Mouse (Mus musculus) ES-E14 (cell line): Measurements from ENCODE around the gene Fam222a. TPM values are rescaled to one million over a fixed set of nuclear protein-coding genes. Genes with fewer than 3 reads are reported as not detected.
A peak's percentile ranks its signal among the peaks of the same experiment; 100 is the strongest.

ENCODE experiments used
- DNase-seq: peaks from one replicate; pipeline ENCODE4 v3.0.0-alpha.2; 2013; ENCODE audit warnings: low read depth, low spot score
- H3K27ac ChIP-seq: 2 replicates; pipeline ENCODE4 v1.5.1; 2012; ENCODE audit warnings: low read depth, mild to moderate bottlenecking, low read length, moderate library complexity, mixed read lengths; ENCODE audit not compliant: poor library complexity, insufficient read depth, severe bottlenecking
- H3K36me3 ChIP-seq: 2 replicates; pipeline ENCODE4 v1.6.1; 2012; ENCODE audit warnings: mild to moderate bottlenecking, low read length, moderate library complexity, mixed read lengths; ENCODE audit not compliant: control insufficient read depth, poor library complexity, insufficient read depth, severe bottlenecking
- H3K4me1 ChIP-seq, 2 experiments: fragments of 150-350 bp in 1 of 2; sonication (generic) in 1 of 2; 2 replicates each; pipeline ENCODE4 v1.6.1; 2012; ENCODE audit warnings: low read length in 2 of 2, mild to moderate bottlenecking in 1 of 2, mixed read lengths in 1 of 2; ENCODE audit not compliant: control insufficient read depth in 2 of 2, insufficient read depth in 2 of 2, poor library complexity in 1 of 2
- H3K4me3 ChIP-seq, 2 experiments: fragments of 150-350 bp in 1 of 2; sonication (generic) in 1 of 2; 2 replicates each; pipeline ENCODE4 v1.5.1; 2012; ENCODE audit warnings: low read length in 2 of 2, low read depth in 1 of 2, mild to moderate bottlenecking in 1 of 2, mixed read lengths in 1 of 2; ENCODE audit not compliant: insufficient read depth in 1 of 2, poor library complexity in 1 of 2, severe bottlenecking in 1 of 2
- H3K9ac ChIP-seq: 2 replicates; pipeline ENCODE4 v1.6.1; 2012; ENCODE audit warnings: low read depth, mild to moderate bottlenecking, low read length, mixed read lengths; ENCODE audit not compliant: poor library complexity, insufficient read depth, severe bottlenecking
- H3K9me3 ChIP-seq: fragments of 150-350 bp; sonication (generic); 2 replicates; pipeline ENCODE4 v1.6.1; 2012; ENCODE audit warnings: low read depth, mild to moderate bottlenecking, low read length; ENCODE audit not compliant: control insufficient read depth, insufficient read depth
- CHD2 ChIP-seq: IDR thresholded peaks from 2 replicates; pipeline ENCODE4 v1.6.1; 2014; ENCODE audit warnings: mild to moderate bottlenecking, low read depth, low read length, inconsistent platforms
- HCFC1 ChIP-seq: IDR thresholded peaks from 2 replicates; pipeline ENCODE4 v1.6.1; 2012; ENCODE audit warnings: low read length, inconsistent platforms, borderline replicate concordance; ENCODE audit not compliant: insufficient read depth
- MAFK ChIP-seq: IDR thresholded peaks from 2 replicates; pipeline ENCODE4 v1.6.1; 2014; ENCODE audit warnings: mild to moderate bottlenecking, low read depth, low read length, inconsistent platforms; ENCODE audit not compliant: insufficient read depth
- ZC3H11A ChIP-seq: IDR thresholded peaks from 2 replicates; pipeline ENCODE4 v1.6.1; 2012; ENCODE audit warnings: low read depth, mild to moderate bottlenecking, inconsistent platforms, low read length, borderline replicate concordance
- ZNF384 ChIP-seq: IDR thresholded peaks from 2 replicates; pipeline ENCODE4 v1.6.1; 2012; ENCODE audit warnings: low read depth, low read length, inconsistent platforms
- in situ Hi-C, 2 experiments: fragments of 600-800 bp; cut with MboI; formaldehyde crosslinking; loops; one replicate each; pipeline ENCODE4 v1.15.1; 2025; ENCODE audit warnings: low sequenced_read_pairs in 2 of 2, inconsistent platforms in 1 of 2; ENCODE audit not compliant: unreplicated experiment in 2 of 2
- total RNA-seq: library from RNA; depleted of rRNA; stranded (reverse); fragments of 300-350 nt; gene quantifications from 2 replicates; pipeline ENCODE4 v1.2.3, GENCODE M21; 2012

Gene Fam222a
- total RNA-seq, 1 experiment, result 1.2 TPM

DNA sequence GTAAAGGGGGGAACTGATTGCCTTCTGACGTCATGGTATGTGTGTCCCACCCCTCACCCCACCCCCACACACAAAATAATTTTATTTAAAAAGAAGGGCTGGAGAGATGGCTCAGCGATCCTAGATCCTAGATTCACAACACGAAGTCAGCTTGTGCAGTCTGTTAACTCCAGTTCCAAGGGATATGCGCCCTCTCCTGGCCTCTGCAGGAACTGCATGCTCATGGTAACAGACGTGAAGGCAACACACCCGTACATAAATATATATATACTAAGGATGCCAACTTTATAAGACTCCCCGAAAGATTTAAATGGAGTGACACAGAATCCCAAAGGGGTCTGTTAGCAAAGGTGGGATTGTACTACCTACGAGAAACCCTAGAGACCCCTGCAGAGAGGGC is 51.0 kb downstream of the Fam222a start:
- in situ Hi-C loops, result no loop called here
- Histone ChIP-seq H3K4me3 (no peak overlapping the region), H3K4me1 (peaks cover 0 to 14% of the 10 kb centered on the region in 2 experiments; a peak in 2 of 4 replicates), H3K27ac (no peak overlapping the region), H3K9ac (no peak overlapping the region), H3K9me3 (no peaks in the 10 kb centered on the region), H3K36me3 (no peaks in the 10 kb centered on the region)
- TF ChIP-seq MAFK (no peak), HCFC1 (no peak)
- DNase-seq, result peak; percentile 86

GRCm38 (mm10) chr5:114620305-114620704 is 52.5 kb downstream of the Fam222a start:
- no peaks in the 10 kb centered on the region for H3K9me3 ChIP-seq
- peak; percentile 79 for DNase-seq
- H3K27ac ChIP-seq, result no peak overlapping the region
- no peak overlapping the region for H3K4me3 ChIP-seq
- peaks cover 0 to 14% of the 10 kb centered on the region in 2 experiments; a peak in 2 of 4 replicates for H3K4me1 ChIP-seq
- H3K36me3 ChIP-seq, result no peaks in the 10 kb centered on the region
- in situ Hi-C loops, result no loop called here
- TF ChIP-seq ZC3H11A (peak; percentile 22; the same call in 1 of the 2 replicates), ZNF384 (no peak)
- no peak overlapping the region for H3K9ac ChIP-seq

DNA sequence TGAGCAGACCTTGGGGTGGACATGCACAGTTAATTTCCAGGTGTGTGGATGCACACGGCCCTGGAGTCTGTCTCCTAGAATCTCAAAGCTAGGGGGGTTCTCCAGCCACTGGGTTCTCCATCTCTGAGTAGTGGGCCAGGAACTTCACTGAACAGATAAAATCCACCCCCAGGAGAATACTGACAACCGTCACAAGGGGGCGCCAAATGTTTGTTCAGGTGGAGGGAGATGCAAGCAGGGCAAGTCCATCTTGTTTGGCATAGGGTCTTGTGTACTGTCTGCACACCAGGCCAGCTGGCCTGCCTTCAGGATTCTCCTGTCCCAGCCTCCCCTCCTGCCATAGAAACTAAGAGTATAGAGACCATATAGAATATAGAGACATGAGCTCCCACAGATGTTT is 57.8 kb downstream of the Fam222a start:
- in situ Hi-C loops, result no loop called here
- Histone ChIP-seq H3K9ac (no peak overlapping the region), H3K4me1 (no peaks in the 10 kb centered on the region), H3K4me3 (no peak overlapping the region), H3K36me3 (no peaks in the 10 kb centered on the region), H3K27ac (no peak overlapping the region), H3K9me3 (no peaks in the 10 kb centered on the region)
- TF ChIP-seq HCFC1 (no peak), ZNF384 (no peak), MAFK (no peak), ZC3H11A (no peak), CHD2 (no peak)
- DNase-seq, result peak; percentile 77

- in situ Hi-C loops, result no loop called here
- no peak for TF ChIP-seq HCFC1
- no peak for TF ChIP-seq MAFK
- TF ChIP-seq ZC3H11A, result no peak
- TF ChIP-seq ZNF384, result no peak
- TF ChIP-seq CHD2, result no peak
- Histone ChIP-seq H3K27ac (no peak overlapping the region), H3K9me3 (no peaks in the 10 kb centered on the region), H3K36me3 (no peaks in the 10 kb centered on the region), H3K4me3 (no peak overlapping the region), H3K4me1 (peaks cover 0 to 8% of the 10 kb centered on the region in 2 experiments; a peak in 1 of 4 replicates), H3K9ac (no peak overlapping the region)
- DNase-seq, result peak; percentile 46
These were observed 63.5 kb downstream of the Fam222a start for GRCm38 (mm10) chr5:114631336-114631735.

DNA sequence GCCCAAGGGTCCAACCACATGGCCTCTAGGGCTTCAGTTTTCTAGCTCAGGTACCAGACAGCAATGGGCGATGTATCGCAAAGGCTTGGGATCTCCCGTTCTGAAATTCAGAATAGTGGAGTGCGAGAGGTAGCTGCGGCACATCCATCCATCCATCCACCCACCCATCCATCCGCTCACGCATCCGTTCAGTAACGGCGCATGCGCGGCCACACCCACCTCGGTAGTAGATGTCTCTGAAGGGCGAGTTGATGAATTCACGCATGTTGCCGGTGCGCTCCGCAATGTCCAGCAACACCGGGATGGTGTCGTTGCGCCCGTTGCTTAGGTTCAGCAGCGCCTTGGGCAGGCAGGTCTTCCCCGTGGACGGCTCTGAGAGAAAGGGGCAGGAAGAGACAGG is 68.3 kb downstream of the Fam222a start:
- Histone ChIP-seq H3K4me1 (peaks cover 0 to 12% of the 10 kb centered on the region in 2 experiments; a peak in 2 of 4 replicates), H3K9ac (no peak overlapping the region), H3K9me3 (no peaks in the 10 kb centered on the region), H3K4me3 (peak overlapping the region; percentile 17 to 47; a peak in 2 of 4 replicates), H3K36me3 (no peaks in the 10 kb centered on the region), H3K27ac (no peak overlapping the region)
- no peak for DNase-seq
- no peak for TF ChIP-seq CHD2
- no peak for TF ChIP-seq ZC3H11A
- no peak for TF ChIP-seq HCFC1
- TF ChIP-seq MAFK, result no peak
- no peak for TF ChIP-seq ZNF384
- in situ Hi-C loops, result no loop called here
